Mouse (Mus musculus): ENCODE data around the gene Myo5c. TPM values are rescaled to one million over a fixed set of nuclear protein-coding genes. Genes with fewer than 3 reads are reported as not detected.

Gene Myo5c
- polyA plus RNA-seq, 1 experiment: 8.4 TPM

GRCm38 (mm10) chr9:75243052-75243451 is 11.2 kb downstream of the Myo5c start:
- WGBS: 94% methylated on average over 6 of the region's 6 CpGs
- TF ChIP-seq POLR2A (IDR thresholded peaks at IDR 0.05; ENCODE audit: control insufficient read depth, extremely low read depth, insufficient read depth, low read length, poor library complexity) (no peak), CTCF (IDR thresholded peaks at IDR 0.05; ENCODE audit: borderline replicate concordance, control insufficient read depth, extremely low read depth, insufficient read depth, low read length, poor library complexity) (no peak)
- H3K4me1 ChIP-seq (replicated peaks; ENCODE audit: control insufficient read depth, insufficient read depth, low read length): peaks cover 9% of the 10 kb centered on the region
- no peaks in the 10 kb centered on the region for H3K36me3 ChIP-seq (ENCODE audit: control insufficient read depth, insufficient read depth, low read length)
- DNase-seq: no peak
- no peaks in the 10 kb centered on the region for H3K27me3 ChIP-seq (ENCODE audit: control insufficient read depth, insufficient read depth, low read length)
- no peak overlapping the region for H3K27ac ChIP-seq (ENCODE audit: control insufficient read depth, insufficient read depth, low read length)
- no peak overlapping the region for H3K4me3 ChIP-seq (ENCODE audit: control insufficient read depth, insufficient read depth, low read length)

GRCm38 (mm10) chr9:75243730-75244406 is 12.0 kb downstream of the Myo5c start:
- WGBS: 39% methylated on average over 5 of the region's 5 CpGs

DNA sequence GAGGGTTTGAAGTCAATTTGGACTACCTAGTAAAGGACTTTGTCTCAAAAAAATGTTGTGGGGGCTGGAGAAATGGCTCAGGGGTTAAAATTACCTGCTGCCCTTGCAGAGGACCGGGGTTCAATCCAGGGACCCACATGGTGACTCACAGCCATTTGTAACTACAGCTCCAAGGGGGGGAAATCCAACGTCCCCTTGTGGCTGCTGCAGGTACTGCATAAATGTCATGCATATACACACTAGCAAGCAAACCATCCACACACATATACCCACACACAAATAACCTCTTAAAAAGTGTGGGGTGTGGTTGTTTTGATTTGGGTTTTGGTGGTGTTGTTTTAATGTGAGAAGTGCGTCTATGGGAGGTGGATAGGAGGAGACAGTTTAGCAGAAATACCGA is 12.7 kb downstream of the Myo5c start:
- H3K36me3 ChIP-seq (ENCODE audit: control insufficient read depth, insufficient read depth, low read length): no peaks in the 10 kb centered on the region
- no peak overlapping the region for H3K27ac ChIP-seq (ENCODE audit: control insufficient read depth, insufficient read depth, low read length)
- no peak overlapping the region for H3K4me3 ChIP-seq (ENCODE audit: control insufficient read depth, insufficient read depth, low read length)
- H3K4me1 ChIP-seq (replicated peaks; ENCODE audit: control insufficient read depth, insufficient read depth, low read length): peaks cover 9% of the 10 kb centered on the region
- TF ChIP-seq POLR2A (IDR thresholded peaks at IDR 0.05; ENCODE audit: control insufficient read depth, extremely low read depth, insufficient read depth, low read length, poor library complexity) (no peak), CTCF (IDR thresholded peaks at IDR 0.05; ENCODE audit: borderline replicate concordance, control insufficient read depth, extremely low read depth, insufficient read depth, low read length, poor library complexity) (no peak)
- H3K27me3 ChIP-seq (ENCODE audit: control insufficient read depth, insufficient read depth, low read length): no peaks in the 10 kb centered on the region
- 85% methylated on average over 4 of the region's 4 CpGs for WGBS
- no peak for DNase-seq

More at GRCm38 (mm10) chr9:75243730-75244406, 12.0 kb downstream of the Myo5c start:
- peaks cover 9% of the 10 kb centered on the region for H3K4me1 ChIP-seq (replicated peaks; ENCODE audit: control insufficient read depth, insufficient read depth, low read length)
- H3K36me3 ChIP-seq (ENCODE audit: control insufficient read depth, insufficient read depth, low read length): no peaks in the 10 kb centered on the region
- H3K27ac ChIP-seq (ENCODE audit: control insufficient read depth, insufficient read depth, low read length): no peak overlapping the region
- no peak for DNase-seq
- no peak overlapping the region for H3K4me3 ChIP-seq (ENCODE audit: control insufficient read depth, insufficient read depth, low read length)
- TF ChIP-seq POLR2A (IDR thresholded peaks at IDR 0.05; ENCODE audit: control insufficient read depth, extremely low read depth, insufficient read depth, low read length, poor library complexity): no peak
- TF ChIP-seq CTCF (IDR thresholded peaks at IDR 0.05; ENCODE audit: borderline replicate concordance, control insufficient read depth, extremely low read depth, insufficient read depth, low read length, poor library complexity): no peak
- H3K27me3 ChIP-seq (ENCODE audit: control insufficient read depth, insufficient read depth, low read length): no peaks in the 10 kb centered on the region

GRCm38 (mm10) chr9:75246080-75246930 is 14.5 kb downstream of the Myo5c start:
- 27% methylated on average over 13 of the region's 13 CpGs for WGBS
- TF ChIP-seq CTCF (IDR thresholded peaks at IDR 0.05; ENCODE audit: borderline replicate concordance, control insufficient read depth, extremely low read depth, insufficient read depth, low read length, poor library complexity): no peak
- TF ChIP-seq POLR2A (IDR thresholded peaks at IDR 0.05; ENCODE audit: control insufficient read depth, extremely low read depth, insufficient read depth, low read length, poor library complexity): no peak
- DNase-seq: no peak
- no peak overlapping the region for H3K27ac ChIP-seq (ENCODE audit: control insufficient read depth, insufficient read depth, low read length)
- H3K27me3 ChIP-seq (ENCODE audit: control insufficient read depth, insufficient read depth, low read length): no peaks in the 10 kb centered on the region
- H3K4me3 ChIP-seq (ENCODE audit: control insufficient read depth, insufficient read depth, low read length): no peak overlapping the region
- no peaks in the 10 kb centered on the region for H3K36me3 ChIP-seq (ENCODE audit: control insufficient read depth, insufficient read depth, low read length)
- peaks cover 9% of the 10 kb centered on the region for H3K4me1 ChIP-seq (replicated peaks; ENCODE audit: control insufficient read depth, insufficient read depth, low read length)

GRCm38 (mm10) chr9:75247870-75248269 is 16.1 kb downstream of the Myo5c start:
- no peak for TF ChIP-seq CTCF (IDR thresholded peaks at IDR 0.05; ENCODE audit: borderline replicate concordance, control insufficient read depth, extremely low read depth, insufficient read depth, low read length, poor library complexity)
- TF ChIP-seq POLR2A (IDR thresholded peaks at IDR 0.05; ENCODE audit: control insufficient read depth, extremely low read depth, insufficient read depth, low read length, poor library complexity): no peak
- DNase-seq: no peak
- Histone ChIP-seq H3K4me3 (ENCODE audit: control insufficient read depth, insufficient read depth, low read length) (no peak overlapping the region), H3K27ac (ENCODE audit: control insufficient read depth, insufficient read depth, low read length) (no peak overlapping the region), H3K4me1 (replicated peaks; ENCODE audit: control insufficient read depth, insufficient read depth, low read length) (peaks cover 13% of the 10 kb centered on the region), H3K36me3 (ENCODE audit: control insufficient read depth, insufficient read depth, low read length) (no peaks in the 10 kb centered on the region), H3K27me3 (ENCODE audit: control insufficient read depth, insufficient read depth, low read length) (no peaks in the 10 kb centered on the region)
- 95% methylated on average over 6 of the region's 6 CpGs for WGBS

GRCm38 (mm10) chr9:75248359-75248758 is 16.5 kb downstream of the Myo5c start:
- DNase-seq: no peak
- no peak overlapping the region for H3K4me3 ChIP-seq (ENCODE audit: control insufficient read depth, insufficient read depth, low read length)
- H3K27ac ChIP-seq (ENCODE audit: control insufficient read depth, insufficient read depth, low read length): no peak overlapping the region
- no peaks in the 10 kb centered on the region for H3K36me3 ChIP-seq (ENCODE audit: control insufficient read depth, insufficient read depth, low read length)
- 73% methylated on average over 1 of the region's 1 CpGs for WGBS
- H3K4me1 ChIP-seq (replicated peaks; ENCODE audit: control insufficient read depth, insufficient read depth, low read length): peaks cover 16% of the 10 kb centered on the region
- no peaks in the 10 kb centered on the region for H3K27me3 ChIP-seq (ENCODE audit: control insufficient read depth, insufficient read depth, low read length)
- TF ChIP-seq POLR2A (IDR thresholded peaks at IDR 0.05; ENCODE audit: control insufficient read depth, extremely low read depth, insufficient read depth, low read length, poor library complexity) (no peak), CTCF (IDR thresholded peaks at IDR 0.05; ENCODE audit: borderline replicate concordance, control insufficient read depth, extremely low read depth, insufficient read depth, low read length, poor library complexity) (no peak)

Measured in thymus, adult 2 months (tissue).